Mouse (Mus musculus) stomach, postnatal 0 days (tissue): ENCODE data around the gene Dnah8. TPM values are rescaled to one million over a fixed set of nuclear protein-coding genes. Genes with fewer than 3 reads are reported as not detected.

Source experiments
- ATAC-seq: fragments of 200-750 bp; cut with Nextera tagmentation; 2 replicates; pipeline ENCODE4 v1.8.0; 2017; ENCODE audit not compliant: low FRiP score, low TSS enrichment
- DNase-seq: peaks from one replicate; pipeline ENCODE4 v3.0.0-alpha.2; 2016; ENCODE audit warnings: low spot score
- H3K27ac ChIP-seq: fragments of 300-500 bp; sonication (generic); replicated peaks from 2 replicates; pipeline ENCODE4 v1.5.1; 2014; ENCODE audit warnings: mild to moderate bottlenecking, control low read depth
- H3K27me3 ChIP-seq: fragments of 300-500 bp; sonication (generic); 2 replicates; pipeline ENCODE4 v1.6.1; 2014; ENCODE audit warnings: low read length; ENCODE audit not compliant: control insufficient read depth, insufficient read depth
- H3K36me3 ChIP-seq: fragments of 300-500 bp; sonication (generic); 2 replicates; pipeline ENCODE4 v1.6.1; 2014; ENCODE audit warnings: low read length, mixed read lengths; ENCODE audit not compliant: control insufficient read depth, insufficient read depth
- H3K4me1 ChIP-seq: fragments of 300-500 bp; sonication (generic); replicated peaks from 2 replicates; pipeline ENCODE4 v1.6.1; 2014; ENCODE audit warnings: antibody characterized with exemption; ENCODE audit not compliant: control insufficient read depth, insufficient read depth
- H3K4me2 ChIP-seq: fragments of 300-500 bp; sonication (generic); replicated peaks from 2 replicates; pipeline ENCODE4 v1.6.1; 2014; ENCODE audit warnings: low read depth, mild to moderate bottlenecking, control low read depth, moderate library complexity
- H3K4me3 ChIP-seq: fragments of 300-500 bp; sonication (generic); 2 replicates; pipeline ENCODE4 v1.5.1; 2014; ENCODE audit warnings: low read depth, low read length, control low read depth
- H3K9ac ChIP-seq: fragments of 300-500 bp; sonication (generic); 2 replicates; pipeline ENCODE4 v1.6.1; 2014; ENCODE audit warnings: mild to moderate bottlenecking, low read length, control low read depth, mixed read lengths
- H3K9me3 ChIP-seq: fragments of 300-500 bp; sonication (generic); 2 replicates; pipeline ENCODE4 v1.6.1; 2016; ENCODE audit warnings: low read length; ENCODE audit not compliant: control insufficient read depth
- CTCF ChIP-seq: IDR thresholded peaks from 2 replicates; pipeline ENCODE4 v1.5.1; 2016; ENCODE audit warnings: antibody characterized with exemption, low read depth, mild to moderate bottlenecking, moderate library complexity
- EP300 ChIP-seq: optimal IDR thresholded peaks from 2 replicates; pipeline ENCODE3; 2016; ENCODE audit warnings: antibody characterized with exemption
- WGBS: fragments of 180-500 bp; shearing (Covaris S2); extraction: QIAGEN DNeasy Blood & Tissue Kit; methylation state at CpG from one replicate; pipeline ENCODE4 v1.1.7; 2014; 5-methylcytosine and 5-hydroxymethylcytosine counted together
- polyA plus RNA-seq: library from polyadenylated mRNA; unstranded; fragments of >200 nt; fragmentation: Nextera tagmentation; extraction: Ambion mirVana; gene quantifications from 2 replicates; pipeline ENCODE4 v1.2.1, GENCODE M21; 2015

Gene Dnah8
- polyA plus RNA-seq, 1 experiment from 2014 or later, result 0.92 TPM

DNA sequence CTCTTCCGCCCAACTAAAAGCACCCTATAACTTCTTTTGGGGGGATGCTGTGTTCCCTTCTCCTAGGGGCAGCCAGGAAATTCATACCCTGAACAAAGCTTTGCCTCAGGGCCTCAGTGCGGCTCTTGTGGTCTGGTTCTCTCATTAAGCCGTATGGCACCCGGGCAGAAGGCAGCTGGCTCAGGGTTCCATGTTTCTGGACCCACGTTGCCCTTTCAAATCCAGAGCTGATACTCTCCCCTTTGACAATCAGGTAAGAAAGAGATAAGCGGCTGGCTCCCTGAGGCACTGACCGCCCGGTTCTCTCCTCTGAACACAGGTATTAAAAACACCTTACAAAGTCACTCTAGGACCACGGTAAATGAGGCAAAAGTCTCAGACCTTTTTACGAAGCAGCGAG is 17.9 kb upstream of the Dnah8 start:
- ATAC-seq (no peak), DNase-seq (no peak)
- H3K9ac ChIP-seq, result no peak overlapping the region
- TF ChIP-seq EP300 (no peak), CTCF (no peak)
- H3K27me3 ChIP-seq, result no peaks in the 10 kb centered on the region
- 86% methylated on average over 11 of the region's 11 CpGs for WGBS
- no peaks in the 10 kb centered on the region; the same call in 1 of the 2 replicates for H3K4me1 ChIP-seq
- peaks cover 8% of the 10 kb centered on the region; the same call in 1 of the 2 replicates for H3K36me3 ChIP-seq
- H3K9me3 ChIP-seq, result no peaks in the 10 kb centered on the region
- no peak overlapping the region for H3K4me3 ChIP-seq
- H3K27ac ChIP-seq, result peak overlapping the region; percentile 49; the same call in 1 of the 2 replicates
- H3K4me2 ChIP-seq, result no peak overlapping the region

- WGBS, result 73% methylated on average over 8 of the region's 8 CpGs
- H3K4me2 ChIP-seq, result no peak overlapping the region
- ATAC-seq (peak; percentile 79), DNase-seq (peak; percentile 76)
- H3K4me1 ChIP-seq, result no peaks in the 10 kb centered on the region; the same call in none of the 2 replicates
- TF ChIP-seq CTCF (peak; percentile 42; the same call in 1 of the 2 replicates), EP300 (no peak)
- H3K36me3 ChIP-seq, result peaks cover 8% of the 10 kb centered on the region; the same call in 1 of the 2 replicates
- H3K27me3 ChIP-seq, result no peaks in the 10 kb centered on the region
- H3K9ac ChIP-seq, result no peak overlapping the region
- H3K9me3 ChIP-seq, result no peaks in the 10 kb centered on the region
- H3K4me3 ChIP-seq, result no peak overlapping the region
- H3K27ac ChIP-seq, result peak overlapping the region; percentile 49; the same call in 1 of the 2 replicates
Observed at GRCm38 (mm10) chr17:30606634-30607081, 17.5 kb upstream of the Dnah8 start.

DNA sequence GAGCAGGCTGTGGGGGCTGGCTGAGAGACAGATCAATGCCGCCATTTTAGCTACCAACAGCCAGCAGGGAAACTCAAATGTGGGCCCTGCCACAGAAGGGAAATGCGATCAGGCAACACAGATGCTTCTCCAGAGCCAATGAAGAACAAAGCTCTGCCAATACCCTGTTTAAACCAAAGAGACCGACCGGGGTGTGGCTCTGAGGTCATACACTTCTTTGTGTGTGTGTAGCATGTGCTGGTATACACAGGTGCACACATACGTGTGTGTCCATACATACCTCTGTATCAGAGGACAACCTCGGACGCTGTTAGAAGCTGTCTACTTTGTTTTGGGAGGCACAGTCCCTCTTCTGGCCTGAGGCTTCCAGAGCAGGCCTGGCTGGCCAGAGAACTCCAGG is 16.8 kb upstream of the Dnah8 start:
- H3K4me2 ChIP-seq, result no peak overlapping the region

DNA sequence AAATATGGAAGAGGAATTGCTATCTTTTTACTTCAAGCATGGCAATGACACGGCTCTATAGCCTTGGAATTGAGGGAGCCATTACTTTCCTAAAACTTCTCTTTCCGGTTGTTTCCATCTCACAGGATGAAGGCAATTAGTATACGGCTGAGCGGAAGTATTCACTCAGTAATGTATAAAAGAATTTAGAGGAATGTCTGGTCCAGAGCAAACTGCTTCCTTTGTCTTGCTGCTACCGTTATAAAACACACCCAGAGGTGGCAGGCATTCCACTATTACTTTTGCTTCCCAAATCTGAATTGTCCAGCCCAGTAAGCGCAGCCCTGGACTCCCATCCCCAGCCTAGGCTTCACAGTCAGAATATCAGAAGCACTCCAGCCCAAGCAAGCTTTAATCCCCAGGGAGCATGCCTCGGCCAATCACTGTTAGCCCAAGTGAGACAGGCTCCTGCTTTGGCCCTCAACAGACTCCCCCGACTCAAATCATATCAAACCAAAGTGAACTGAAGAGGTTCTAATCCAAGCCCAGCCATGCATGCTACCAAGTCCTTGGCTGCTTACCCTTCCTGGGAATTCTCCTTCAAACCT is 16.2 kb upstream of the Dnah8 start:
- H3K4me1 ChIP-seq, result no peaks in the 10 kb centered on the region; the same call in none of the 2 replicates
- H3K4me2 ChIP-seq, result no peak overlapping the region
- ATAC-seq (no peak), DNase-seq (no peak)
- no peaks in the 10 kb centered on the region for H3K27me3 ChIP-seq
- H3K9me3 ChIP-seq, result no peaks in the 10 kb centered on the region
- H3K27ac ChIP-seq, result no peak overlapping the region
- H3K36me3 ChIP-seq, result peaks cover 3% of the 10 kb centered on the region; the same call in 1 of the 2 replicates
- WGBS, result 72% methylated on average over 8 of the region's 8 CpGs
- H3K4me3 ChIP-seq, result no peak overlapping the region
- H3K9ac ChIP-seq, result no peak overlapping the region
- TF ChIP-seq CTCF, result no peak
- no peak for TF ChIP-seq EP300

More for the DNA sequence above, 16.8 kb upstream of the Dnah8 start:
- Histone ChIP-seq H3K36me3 (peaks cover 5% of the 10 kb centered on the region; the same call in 1 of the 2 replicates), H3K9me3 (no peaks in the 10 kb centered on the region), H3K4me3 (no peak overlapping the region), H3K27ac (no peak overlapping the region; the same call in 1 of the 2 replicates), H3K9ac (no peak overlapping the region), H3K27me3 (no peaks in the 10 kb centered on the region), H3K4me1 (no peaks in the 10 kb centered on the region; the same call in none of the 2 replicates)
- ATAC-seq (no peak), DNase-seq (peak; percentile 37)
- no peak for TF ChIP-seq CTCF
- no peak for TF ChIP-seq EP300
- WGBS, result 72% methylated on average over 7 of the region's 7 CpGs

DNA sequence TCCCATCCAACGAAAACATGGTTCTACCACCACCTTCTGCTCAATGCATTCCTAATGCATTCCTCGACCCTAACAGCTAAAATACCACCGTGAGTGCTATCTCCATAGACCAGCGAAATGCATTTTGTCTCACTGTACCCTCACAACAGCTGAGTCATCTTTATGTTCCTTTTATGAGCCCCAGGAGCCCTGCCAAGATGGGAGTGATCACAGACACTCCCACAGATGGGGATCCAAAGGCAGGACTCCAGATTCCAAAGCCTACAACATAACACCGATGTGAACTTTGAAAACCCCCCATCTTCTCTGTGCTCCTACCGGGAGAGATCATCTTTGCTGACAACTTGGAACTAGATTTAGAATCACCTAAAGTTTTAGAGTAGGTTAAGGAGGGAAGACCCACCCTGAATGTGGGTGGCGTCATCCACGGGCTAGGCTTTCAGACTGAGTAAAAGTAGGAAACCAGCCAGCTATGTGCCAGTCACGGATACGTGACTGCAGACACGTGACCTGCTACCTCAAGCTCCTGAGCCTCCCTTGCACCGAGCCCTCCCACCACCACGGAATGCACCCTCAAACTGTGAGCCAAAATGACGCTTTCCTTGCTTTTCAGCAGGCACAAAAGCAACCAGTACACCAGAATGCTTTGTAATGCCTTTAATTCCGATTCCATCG is 14.7 kb upstream of the Dnah8 start:
- H3K9me3 ChIP-seq, result no peaks in the 10 kb centered on the region
- no peak overlapping the region for H3K27ac ChIP-seq
- TF ChIP-seq EP300, result no peak
- TF ChIP-seq CTCF, result no peak
- WGBS, result 66% methylated on average over 16 of the region's 16 CpGs
- ATAC-seq, result no peak
- no peaks in the 10 kb centered on the region for H3K27me3 ChIP-seq
- no peaks in the 10 kb centered on the region; the same call in none of the 2 replicates for H3K4me1 ChIP-seq
- H3K4me2 ChIP-seq, result no peak overlapping the region
- DNase-seq, result no peak
- H3K9ac ChIP-seq, result no peak overlapping the region
- H3K36me3 ChIP-seq, result no peaks in the 10 kb centered on the region
- no peak overlapping the region for H3K4me3 ChIP-seq

DNA sequence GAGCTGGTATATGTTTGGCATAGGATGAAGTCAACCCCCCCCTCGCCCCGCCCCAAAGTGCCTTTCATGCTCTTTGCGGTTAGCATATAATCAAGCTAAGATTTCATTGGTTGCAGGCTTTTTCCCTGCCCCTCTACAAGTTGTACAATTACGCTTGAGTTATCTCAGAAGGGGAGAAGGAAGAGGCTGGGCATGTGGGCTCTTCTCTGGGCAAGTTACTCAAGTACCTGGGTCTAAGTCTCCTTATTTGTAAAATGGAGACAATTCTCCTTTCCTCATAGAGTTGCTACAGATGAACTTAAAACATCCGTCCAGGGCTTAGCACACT is 14.2 kb upstream of the Dnah8 start:
- ATAC-seq (no peak), DNase-seq (no peak)
- Histone ChIP-seq H3K27ac (no peak overlapping the region), H3K9me3 (no peaks in the 10 kb centered on the region), H3K27me3 (no peaks in the 10 kb centered on the region), H3K36me3 (no peaks in the 10 kb centered on the region), H3K4me2 (no peak overlapping the region), H3K4me3 (no peak overlapping the region), H3K9ac (no peak overlapping the region), H3K4me1 (no peaks in the 10 kb centered on the region; the same call in none of the 2 replicates)
- no peak for TF ChIP-seq EP300
- TF ChIP-seq CTCF, result no peak
- WGBS, result 95% methylated on average over 5 of the region's 5 CpGs
